Mouse (Mus musculus): ENCODE measurements at regions not wholly inside any gene's neighbourhood (a gene's known extent, or its start where the extent isn't known, plus 50 kb on each side); places are given as distances from the start of the nearest gene placed in this dataset.

DNA sequence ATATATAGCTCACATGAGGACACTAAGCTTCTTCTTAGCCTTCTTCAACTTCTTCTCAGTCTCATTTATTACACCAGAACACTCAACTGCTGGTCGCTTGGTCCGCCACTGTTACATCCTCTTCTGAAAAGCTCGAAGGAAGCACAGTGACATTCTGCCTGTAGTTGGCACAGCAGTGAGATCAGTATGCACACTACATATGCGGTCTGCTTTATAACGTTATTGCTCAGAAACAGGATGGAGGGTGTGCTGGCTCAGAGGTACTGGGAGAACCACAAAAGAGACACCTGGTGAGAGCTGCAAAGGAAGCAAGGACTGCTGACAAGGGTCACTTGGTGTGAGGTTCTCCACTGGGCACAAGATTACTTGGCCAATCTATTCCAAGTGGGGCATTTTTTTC is 179.5 kb downstream of the Ets1 start:
- no peak for DNase-seq (ENCODE audit: low spot score)

DNA sequence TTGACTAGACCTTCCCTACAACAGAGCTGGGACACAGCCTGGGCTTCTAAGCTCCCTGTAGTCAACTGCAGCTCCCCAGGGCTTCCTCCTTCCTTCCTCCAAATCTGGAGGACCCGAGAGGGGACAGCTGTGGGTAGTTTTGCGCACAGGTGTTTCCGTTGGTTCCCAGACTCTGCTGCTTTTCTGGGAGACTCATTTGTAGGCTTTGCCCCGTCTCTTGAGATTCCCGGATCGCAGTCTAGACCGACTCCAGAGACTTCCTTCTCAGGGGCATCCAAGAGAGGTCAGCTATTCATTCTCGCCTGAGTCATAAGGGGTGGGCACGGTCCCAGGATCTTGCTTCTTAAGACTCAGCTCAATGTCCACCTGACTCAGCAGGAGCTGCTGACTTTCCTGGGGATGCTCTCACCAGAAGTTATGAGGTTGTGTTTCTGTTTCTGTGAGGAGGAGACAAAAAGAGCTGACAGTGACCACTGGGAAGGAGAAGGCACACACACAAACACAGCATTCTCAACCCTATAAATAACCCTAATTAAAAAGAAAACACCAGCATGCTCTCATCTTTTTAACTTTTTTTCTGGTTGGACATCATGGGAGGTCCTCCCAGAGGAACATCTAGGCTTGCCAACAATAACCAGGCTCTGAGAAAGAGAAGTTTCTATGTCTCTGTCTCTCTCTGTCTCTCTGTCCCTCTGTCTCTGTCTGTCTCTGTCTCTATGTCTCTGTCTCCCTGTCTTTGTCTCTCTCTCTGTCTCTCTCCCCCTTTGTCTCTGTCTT is 180.8 kb downstream of the Ets1 start:
- no peak for DNase-seq (ENCODE audit: low spot score)

DNA sequence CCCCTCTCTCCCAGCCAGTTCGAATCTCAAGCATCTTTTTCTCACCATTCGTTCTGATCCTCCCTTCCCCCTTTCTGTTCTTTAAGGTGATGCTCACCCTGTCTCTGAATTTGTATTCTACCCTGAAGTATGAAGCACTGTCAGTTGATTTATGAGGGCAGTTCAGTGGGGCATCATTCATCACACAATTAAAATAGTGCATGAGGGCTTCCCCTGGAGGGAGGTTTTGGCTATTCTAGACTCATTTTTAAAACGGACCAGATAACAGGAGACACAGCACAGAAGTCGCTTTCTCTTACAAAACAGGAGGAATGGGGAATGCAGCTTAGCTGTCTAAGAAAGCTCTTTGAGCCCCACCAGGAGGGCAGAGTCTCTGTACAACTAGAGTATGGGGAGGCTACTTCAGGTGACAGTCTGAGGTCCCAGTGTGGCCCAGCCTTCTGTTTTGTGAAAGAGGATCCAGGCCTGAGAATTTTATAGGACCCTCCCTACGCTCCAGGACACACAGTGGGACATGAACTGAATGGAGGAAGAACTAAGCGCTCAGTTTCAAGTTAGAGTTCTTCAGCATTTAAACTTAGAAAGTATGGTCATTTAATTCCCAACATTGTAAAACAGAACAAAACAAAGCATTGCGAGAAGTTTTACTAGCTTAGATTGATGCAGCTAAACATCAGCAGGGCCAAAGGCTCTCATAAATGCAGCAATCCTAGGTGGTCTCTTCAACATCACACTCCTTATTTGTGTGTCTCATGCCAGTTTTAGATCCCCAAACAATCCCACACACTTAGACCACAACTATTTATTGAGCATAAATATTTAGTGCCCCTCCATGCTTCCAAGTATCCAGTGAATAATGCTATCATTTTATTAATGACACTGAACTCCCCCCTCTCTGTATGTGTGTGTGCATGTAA is 181.7 kb downstream of the Ets1 start:
- peak; percentile 27 for DNase-seq (ENCODE audit: low spot score)

DNA sequence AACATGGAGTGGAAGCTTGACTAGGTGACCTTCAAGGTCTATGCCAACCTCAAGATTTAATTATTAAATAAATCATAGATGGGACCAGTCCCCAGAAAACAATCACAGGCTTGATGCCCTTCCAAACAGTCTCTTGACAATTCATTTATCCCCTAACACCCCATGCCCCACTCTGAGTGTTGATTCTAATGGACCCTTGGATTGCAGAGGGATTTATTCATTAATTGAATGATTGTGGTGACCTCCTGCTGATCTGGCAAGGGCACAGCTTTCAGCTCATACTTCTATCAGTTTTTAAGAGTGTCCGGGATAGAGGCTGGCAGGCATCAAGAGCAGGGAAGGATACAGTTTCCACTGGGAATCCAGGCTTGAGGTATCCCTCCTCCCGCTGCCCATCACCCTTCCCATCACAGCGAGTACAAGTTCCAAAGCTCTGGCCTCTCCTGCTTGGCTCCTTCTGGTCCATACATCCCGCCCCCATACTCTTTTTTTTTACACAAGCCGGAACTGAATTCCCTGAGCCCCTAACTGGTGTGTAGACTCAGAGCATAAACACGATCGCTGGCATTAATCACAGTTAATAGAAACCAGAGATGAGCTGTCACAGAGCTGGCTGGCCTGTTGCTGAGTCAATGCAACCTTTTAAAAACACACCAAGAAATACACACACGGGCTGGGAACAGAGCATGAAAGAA is 187.6 kb downstream of the Ets1 start:
- DNase-seq (ENCODE audit: low spot score) = peak; percentile 85

DNA sequence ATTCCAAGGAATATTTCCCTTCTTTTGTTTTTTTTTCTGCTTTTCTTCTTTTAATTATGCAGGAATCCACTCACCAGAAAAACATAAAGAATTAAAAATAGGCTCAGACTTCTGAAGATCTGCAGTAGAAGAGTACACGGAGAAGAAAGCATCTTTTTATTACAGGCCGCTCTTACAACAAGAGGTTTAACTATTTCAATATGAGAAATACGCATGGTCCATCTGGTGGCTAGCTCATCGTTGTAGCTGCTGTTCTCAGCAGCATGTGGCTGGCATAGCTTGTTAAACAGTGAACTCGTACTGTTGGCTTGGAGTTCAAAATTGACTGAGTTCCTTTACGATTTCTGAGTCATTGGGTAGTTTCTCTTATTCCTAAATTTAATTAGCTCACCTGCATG is 188.1 kb downstream of the Ets1 start:
- DNase-seq (ENCODE audit: low spot score) = peak; percentile 62

DNA sequence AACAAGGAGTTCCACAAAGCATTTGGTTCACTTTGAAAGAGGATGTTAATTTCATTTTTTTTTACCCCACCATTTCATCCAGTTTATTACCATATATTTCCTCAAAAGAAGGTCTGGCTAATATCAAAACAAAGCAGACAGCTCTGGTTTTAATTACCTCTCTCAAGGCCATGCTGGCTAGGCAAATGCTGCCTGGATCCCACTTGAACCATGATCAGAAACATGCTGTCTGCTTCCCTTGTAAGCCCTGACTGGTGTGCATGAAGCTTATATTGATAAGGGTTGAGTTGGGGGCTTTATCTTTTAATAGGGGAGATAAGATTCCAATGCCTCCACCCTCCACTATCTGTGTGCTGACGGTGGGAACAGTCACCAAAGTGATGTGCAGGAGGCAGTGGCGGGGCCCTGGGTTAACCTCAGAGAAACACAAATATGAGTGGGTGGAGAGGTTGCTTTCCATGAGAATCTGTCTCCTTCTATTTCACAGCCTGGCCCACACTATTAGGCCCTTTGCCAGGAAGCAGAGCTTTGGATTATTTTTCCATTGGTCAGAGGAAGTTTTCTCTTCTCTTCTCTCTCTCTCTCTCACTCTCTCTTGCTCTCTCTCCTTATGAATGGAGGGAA is 194.4 kb downstream of the Ets1 start:
- DNase-seq (ENCODE audit: low spot score) = peak; percentile 40

DNA sequence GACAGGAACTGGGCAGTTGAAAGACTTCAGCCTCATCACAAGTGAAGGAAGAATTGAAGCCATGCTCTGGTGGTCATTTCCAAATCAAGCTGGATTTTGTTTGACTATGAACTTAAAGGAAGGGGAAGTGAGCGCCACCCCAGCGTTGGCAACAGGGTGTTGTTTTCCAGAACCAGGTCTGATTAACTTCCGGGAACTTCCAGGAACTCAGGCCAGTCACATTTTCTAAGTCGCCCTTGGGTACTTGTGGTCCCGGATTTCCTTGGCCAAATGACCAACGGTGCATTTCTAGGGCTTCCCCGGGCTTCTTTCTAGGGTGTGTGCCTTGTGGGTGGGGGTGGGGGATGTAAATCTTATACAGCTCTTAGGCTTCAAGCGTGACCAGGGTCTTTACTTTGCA is 197.4 kb downstream of the Ets1 start:
- DNase-seq (ENCODE audit: low spot score) = no peak

DNA sequence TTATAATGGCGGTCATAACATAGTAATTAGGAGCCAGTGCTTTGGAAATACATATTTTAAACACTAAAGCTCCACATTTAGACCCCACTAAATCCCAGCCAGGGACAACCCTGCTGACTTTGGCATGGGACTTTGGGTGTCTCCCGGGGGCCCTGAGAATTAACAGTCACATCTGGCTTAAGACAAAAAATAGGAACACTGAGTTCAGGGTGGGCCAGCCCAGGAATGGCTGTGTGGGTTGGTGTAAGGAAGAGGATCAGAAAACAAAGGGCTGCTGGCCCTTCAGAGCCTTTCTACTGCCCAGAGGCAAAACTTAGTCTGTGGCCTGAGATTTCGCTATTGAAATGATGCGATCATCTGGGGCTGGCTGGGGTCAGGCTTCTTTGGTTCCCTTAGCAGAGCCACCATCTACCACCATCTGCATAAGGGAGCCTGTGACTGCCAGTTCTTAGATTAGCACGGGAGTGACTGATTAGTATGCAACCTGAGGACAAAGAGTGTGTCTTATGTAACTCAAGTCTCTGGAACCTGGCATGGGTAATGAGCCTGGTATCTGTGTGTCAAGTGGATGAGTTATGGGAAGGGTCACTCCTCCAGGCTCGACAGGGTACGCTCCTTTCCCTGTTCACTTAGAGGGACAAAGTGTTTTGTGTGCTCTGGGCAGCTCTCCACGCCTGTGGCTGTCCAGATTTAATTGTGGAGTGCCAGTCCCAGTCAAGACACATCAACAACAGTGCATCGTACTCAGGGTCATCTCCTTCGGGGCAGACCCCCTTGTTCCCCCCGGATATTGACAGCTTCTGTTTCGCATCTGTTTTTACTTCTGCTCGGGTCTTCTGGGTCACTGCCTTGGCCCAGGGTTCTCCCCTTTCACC is 199.0 kb downstream of the Ets1 start:
- DNase-seq (ENCODE audit: low spot score) = peak; percentile 85

DNA sequence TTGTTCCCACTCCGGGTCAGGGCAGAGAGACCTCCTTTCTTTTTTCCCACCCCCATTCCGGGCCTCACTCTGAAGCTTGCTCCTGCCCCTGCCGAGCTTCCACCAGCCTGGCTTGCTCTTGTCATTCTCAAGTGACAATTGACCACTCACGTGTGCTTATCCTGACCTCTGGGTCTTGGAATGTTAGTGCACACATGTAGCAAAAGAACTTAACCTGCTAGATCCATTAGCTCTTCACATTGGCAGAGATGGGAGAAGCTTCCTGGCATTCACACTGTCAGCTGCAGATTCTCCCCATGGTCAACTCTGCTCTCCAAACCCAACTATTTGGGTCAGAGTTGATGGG is 199.6 kb downstream of the Ets1 start:
- DNase-seq (ENCODE audit: low spot score) = no peak

DNA sequence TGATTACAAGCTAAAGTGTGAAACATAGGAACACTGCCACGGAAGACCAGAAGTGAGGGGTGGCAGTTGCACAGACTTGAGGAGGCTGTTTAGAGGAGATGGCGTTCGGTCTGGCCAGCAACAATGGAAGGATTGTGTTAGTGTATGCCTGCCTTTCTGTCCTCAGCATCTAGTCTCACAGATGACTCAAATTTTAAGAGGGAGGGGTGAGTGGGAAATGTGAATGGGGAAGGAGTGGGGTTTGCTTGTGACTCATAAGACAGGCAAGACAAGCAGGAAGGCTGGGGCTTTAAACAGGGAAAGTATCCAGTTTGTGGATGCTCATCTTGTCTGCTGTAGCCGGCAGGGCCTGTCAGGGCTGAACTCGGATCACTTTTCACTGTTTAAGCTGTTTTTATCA is 200.3 kb downstream of the Ets1 start:
- no peak for DNase-seq (ENCODE audit: low spot score)

DNA sequence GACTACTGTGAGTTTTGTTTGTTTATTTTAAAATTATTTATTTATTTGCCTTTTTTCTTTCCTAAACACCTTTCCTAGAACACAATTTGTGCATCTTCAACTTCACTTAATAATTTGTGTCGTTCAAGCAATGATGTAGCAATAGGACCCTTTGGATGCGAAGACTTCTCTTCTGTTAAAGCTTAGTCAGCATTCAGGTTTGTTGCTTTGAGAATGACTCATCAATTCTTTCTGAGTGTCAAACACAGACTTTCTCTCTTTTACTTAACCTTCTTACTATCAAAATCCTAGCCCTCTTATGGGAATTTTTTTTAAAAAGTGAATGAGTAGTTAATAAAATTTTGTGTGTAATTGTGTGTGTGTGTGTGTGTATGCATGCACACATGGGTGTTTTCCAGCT is 211.3 kb downstream of the Ets1 start:
- no peak for DNase-seq (ENCODE audit: low spot score)

DNA sequence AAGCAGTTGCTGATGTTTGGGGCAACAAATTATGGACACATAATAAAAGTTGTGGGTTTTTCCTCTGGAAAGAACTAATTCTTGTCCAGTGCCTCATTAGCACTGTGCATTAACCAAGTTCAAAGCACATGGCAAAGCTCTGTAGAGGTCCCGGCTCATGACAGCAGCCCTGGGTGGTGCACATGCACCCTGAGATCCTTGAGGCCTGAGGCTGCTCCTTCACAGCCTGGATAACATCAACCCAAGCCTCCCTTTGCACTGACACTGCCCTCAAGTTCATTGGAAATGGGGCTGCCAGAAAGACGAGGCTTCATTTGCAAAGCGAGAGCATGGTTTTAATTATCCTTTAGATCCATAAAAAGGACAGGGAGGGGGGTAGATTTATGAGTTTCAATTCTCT is 216.3 kb downstream of the Ets1 start:
- peak; percentile 31 for DNase-seq (ENCODE audit: low spot score)

DNA sequence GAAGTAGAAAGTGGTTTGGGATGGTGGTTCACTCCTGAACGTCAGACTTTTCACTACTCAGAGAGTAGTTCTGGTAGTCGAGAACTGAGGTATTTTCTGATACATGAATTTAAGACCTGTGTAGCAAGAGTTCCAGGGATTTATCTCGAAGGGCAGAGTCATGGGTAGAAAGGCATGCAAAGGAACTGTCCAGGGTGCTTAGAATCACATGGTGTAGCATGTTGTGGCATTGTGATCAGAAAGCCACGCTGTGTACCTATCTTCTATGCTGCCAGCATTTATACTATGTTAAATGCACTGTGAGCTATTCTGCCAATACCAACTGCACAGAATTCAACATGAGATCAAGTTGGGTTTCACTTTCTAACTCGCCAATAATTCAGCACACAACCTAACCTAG is 227.3 kb downstream of the Ets1 start:
- DNase-seq (ENCODE audit: low spot score) = peak; percentile 64

DNA sequence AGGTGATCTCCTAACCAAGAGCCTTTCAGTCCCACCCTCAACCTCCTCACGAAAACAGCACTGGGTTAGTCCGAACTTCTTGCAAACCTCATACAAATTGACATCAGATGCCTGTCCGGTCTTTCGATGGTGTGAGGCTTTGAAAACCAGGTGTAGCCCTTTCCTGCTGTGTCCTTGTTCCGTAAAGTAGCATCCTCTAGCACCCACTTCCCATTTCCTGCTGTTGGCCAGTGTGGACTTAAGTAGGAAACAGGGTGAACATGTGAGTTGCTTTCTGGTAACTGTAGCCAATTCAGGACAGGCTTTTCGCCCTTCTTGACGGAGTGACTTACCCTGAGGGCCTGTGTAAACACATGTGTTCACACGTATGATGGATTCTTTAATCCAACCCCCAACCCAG is 232.9 kb downstream of the Ets1 start:
- DNase-seq (ENCODE audit: low spot score) = no peak

DNA sequence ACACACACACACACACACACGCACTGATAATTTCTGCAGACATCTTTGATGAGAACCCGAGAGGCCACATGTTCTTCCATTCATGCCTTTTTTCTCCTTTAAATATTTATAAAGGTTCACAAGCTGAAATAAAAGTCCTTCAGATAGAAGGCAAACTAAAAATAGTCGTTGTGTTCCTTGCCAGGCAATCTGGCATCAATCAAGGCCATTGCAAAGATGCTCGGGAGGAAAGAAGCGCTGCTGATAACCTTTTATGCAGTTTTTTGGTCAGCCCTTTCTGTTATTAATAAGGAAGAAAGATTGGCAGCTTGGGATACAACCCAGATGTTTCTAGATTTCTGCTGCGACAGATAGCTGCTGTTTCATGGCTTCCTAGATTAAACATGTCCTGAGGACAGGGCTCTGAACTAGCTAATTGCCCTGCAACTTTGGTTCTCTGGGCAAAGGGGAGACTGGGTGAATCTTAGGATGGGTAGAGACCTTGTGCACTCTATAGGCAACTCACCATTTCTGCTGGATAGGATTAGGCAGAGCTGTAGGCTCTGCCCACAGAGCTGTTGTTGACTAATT is 238.4 kb downstream of the Ets1 start:
- DNase-seq (ENCODE audit: low spot score) = no peak

DNA sequence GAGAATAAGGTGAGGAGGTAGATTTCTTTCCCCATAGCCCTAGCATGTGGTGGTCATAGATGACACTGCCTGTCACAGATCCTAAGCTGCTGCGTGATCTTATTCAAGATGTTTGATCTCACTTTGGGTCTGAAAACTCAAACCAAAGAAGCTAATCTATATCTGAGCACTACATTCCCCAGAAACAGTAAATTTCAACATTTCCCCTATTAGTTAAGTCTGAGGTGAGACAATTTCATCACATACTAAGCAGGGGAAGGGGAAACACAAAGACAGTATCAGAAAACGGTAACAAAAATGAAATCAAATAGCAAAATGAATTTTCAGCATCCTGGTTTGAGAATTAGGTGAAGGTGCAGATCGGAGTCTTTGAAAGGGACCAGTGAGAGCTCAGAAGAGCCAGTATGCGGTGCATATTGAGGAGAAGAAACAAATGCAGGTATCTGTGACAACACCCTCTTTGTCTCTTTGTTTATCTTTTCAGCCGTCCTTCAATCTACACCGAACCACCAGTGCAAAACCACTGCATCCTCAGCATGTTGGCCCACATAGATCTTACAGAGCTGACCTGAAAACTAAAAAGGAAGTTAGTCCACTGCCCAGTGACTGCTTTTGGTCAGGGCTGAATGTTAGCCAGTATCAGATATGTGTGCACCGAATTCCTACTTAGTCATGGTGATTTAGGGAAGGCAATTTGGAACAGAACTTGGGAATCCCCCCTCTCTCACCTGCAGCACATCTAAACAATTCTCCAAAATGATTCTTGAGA is 247.0 kb downstream of the Ets1 start:
- no peak for DNase-seq (ENCODE audit: low spot score)

DNA sequence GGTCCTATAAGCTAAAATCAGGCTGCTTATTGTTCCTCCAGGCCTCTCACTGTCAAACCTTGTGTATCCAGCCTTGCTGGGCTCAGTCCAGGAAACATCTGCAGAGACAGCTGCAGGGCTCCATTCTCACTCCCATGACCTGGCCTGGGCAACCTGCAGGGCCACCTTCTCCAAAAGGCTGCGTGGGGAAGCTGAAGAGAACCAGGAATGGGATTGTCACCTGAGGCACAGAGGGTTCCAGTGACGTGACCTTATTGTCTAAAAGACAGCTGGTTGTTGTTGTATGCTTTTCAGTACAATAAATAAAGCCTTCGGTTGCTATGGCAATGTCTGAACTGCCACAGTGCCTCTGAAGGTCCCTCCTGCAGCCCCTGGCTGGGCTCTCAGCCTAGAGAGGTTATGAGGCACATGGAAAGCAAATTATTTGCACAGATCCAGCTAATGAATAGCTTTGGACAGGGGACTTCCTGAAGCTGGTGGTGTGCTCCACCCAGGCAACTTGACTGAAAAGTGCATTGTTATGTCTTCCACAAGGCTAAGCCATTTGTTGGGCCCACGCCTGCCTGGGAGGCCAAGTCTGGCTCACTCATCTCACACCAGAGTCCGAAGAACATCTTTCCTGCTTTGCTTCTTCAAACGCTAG is 250.1 kb downstream of the Ets1 start:
- no peak for DNase-seq (ENCODE audit: low spot score)

DNA sequence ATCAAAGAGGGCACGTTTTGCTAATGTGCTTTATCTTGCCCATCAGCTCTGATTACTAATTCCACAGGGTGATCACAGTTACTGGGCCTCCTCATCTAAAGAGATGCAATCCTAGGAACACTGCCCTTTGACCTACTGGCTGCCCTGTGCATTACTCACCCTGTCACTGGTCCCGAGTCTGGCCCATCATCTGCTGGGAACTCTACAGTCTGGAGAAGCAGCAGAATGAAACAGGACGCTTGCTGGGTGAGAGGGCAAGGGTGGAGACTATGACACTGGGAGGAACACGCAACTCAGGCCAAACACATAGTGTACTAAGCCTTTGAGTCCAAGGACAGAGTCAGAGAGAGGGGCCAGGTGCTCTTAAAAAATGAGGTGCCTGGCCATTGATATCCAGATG is 263.8 kb downstream of the Ets1 start:
- peak; percentile 77 for DNase-seq (ENCODE audit: low spot score)

DNA sequence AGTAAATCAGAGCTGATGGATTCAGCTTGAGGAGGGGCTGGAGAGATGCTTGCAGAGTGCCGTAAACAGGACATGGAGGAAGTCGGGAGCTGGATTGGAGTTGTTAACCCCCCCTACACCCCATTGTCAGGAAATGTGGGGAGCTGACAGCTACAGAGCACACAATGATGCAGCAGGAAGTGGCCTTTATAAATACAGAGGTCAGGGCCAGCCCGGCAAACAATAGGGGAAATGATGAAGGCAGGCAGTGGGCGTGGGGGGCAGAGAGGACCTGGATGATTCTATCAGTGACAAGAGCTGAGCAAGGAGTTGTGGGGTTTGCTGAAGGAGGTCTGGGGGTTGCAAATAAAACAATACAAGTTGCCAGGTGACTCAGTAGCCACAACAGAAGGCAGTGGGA is 265.3 kb downstream of the Ets1 start:
- DNase-seq (ENCODE audit: low spot score) = peak; percentile 24
